Mouse (Mus musculus): Measurements from ENCODE around the gene Zfp280b.

The Zfp280b gene

GRCm38 (mm10) chr10:76032402-76033118 is at the start of gene Zfp280b:
Gene Zfp280b (plus strand): TSS chr10:76032650.
- peak; percentile 74; the same call in 1 of the 2 replicates for TF ChIP-seq GATA4 (IDR thresholded peaks at IDR 0.05; ENCODE audit: insufficient replicate concordance, low read length)

DNA sequence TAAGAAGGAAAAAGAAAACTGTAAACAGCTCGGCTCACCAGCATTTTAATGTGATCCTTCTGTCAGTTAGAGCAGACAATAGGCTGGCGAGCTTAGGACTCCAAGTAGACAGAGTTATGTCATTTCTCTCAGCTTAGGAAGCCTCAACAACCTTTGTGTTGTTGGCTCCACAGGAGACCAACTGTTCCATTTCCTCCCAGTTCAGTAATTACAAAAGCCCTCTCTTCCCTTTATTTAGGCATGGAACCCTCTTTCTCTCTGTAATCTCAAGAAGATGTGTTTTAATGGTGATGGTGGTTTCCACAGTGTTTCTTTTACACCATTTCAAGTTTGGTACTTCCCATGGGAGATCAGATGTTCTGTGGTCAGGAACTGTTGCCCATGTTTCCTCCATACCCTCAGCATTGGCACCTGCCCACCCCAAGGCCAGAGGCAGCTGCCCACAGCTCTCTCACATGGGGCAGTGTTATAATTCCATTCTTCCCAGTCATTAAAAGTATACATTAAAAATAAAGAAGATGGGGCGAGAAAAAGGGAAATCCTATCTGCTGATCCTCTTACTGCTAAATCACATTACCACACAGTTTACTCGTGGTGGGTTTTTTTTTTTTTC is 41.9 kb upstream of the Zfp280b start:
- TF ChIP-seq GATA4 (IDR thresholded peaks at IDR 0.05; ENCODE audit: insufficient replicate concordance, low read length) = no peak

- TF ChIP-seq GATA4 (IDR thresholded peaks at IDR 0.05; ENCODE audit: insufficient replicate concordance, low read length) = no peak
Measured at GRCm38 (mm10) chr10:75993616-75994240, 38.7 kb upstream of the Zfp280b start.

DNA sequence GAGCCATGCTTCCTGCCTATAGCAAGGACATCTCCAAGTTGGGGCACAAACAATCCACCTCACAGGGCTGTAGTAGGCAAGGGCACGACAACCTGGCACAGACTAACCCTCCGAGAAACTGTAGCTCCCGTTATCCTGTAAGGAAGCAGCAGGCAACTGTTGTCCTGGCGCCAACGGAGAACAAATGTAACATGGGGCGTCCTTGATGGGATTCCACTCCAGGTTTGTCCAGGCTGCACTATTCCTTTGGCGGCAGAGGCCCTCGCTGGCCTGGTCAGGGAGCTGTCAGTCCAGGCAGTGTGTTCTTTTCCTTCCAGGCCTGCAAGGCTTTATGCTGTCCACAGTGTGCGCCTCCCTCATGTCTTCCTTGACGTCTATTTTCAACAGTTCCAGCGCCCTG is 37.0 kb upstream of the Zfp280b start:
- TF ChIP-seq GATA4 (IDR thresholded peaks at IDR 0.05; ENCODE audit: insufficient replicate concordance, low read length) = no peak

- TF ChIP-seq GATA4 (IDR thresholded peaks at IDR 0.05; ENCODE audit: insufficient replicate concordance, low read length) = no peak
Measured at GRCm38 (mm10) chr10:75996315-75996714, 36.1 kb upstream of the Zfp280b start.

DNA sequence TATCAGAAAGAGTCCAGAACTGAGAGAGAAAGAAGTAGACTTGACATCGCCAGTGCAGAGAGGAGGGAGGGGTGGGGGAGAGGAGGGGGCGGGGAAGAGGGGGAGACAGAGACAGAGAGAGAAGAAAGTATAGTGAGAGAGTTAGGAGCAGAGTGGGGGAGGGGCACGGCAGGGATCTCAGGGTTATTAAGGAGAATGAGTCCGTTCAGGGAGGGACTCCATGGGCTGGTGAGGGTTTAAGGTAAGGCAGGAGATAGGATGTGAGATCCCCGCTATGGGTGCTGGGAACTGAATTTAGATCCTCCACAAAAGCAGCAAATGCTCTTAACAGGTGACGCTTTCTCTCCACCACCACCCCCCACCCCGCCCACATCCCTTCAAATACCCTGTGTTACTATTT is 31.3 kb upstream of the Zfp280b start:
- no peak for TF ChIP-seq GATA4 (IDR thresholded peaks at IDR 0.05; ENCODE audit: insufficient replicate concordance, low read length)

DNA sequence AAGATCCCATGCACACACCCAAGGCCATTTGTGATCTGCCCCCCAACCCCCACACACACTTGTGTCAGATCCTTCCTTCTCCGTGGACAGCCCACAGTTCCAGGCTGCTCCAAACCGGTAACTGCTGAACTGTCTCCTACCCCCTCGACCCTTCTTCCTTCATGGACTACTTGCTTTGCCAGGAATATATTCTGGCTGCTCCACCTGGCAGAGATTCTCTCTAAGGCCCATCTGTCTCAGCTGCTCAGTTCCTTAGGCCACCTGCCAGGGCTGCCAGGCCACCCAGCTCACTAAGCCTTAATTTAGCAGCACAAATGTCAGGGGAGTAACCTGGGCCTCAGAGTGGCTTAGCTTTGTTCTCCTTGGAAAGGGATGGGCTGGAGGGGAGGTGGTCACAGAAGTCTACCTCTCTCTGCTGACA is 30.3 kb upstream of the Zfp280b start:
- no peak for TF ChIP-seq GATA4 (IDR thresholded peaks at IDR 0.05; ENCODE audit: insufficient replicate concordance, low read length)

GRCm38 (mm10) chr10:76002615-76003014 is 29.8 kb upstream of the Zfp280b start:
- TF ChIP-seq GATA4 (IDR thresholded peaks at IDR 0.05; ENCODE audit: insufficient replicate concordance, low read length) = no peak

GRCm38 (mm10) chr10:76003221-76003620 is 29.2 kb upstream of the Zfp280b start:
- TF ChIP-seq GATA4 (IDR thresholded peaks at IDR 0.05; ENCODE audit: insufficient replicate concordance, low read length) = no peak

GRCm38 (mm10) chr10:76006385-76006784 is 26.1 kb upstream of the Zfp280b start:
- TF ChIP-seq GATA4 (IDR thresholded peaks at IDR 0.05; ENCODE audit: insufficient replicate concordance, low read length) = no peak

- TF ChIP-seq GATA4 (IDR thresholded peaks at IDR 0.05; ENCODE audit: insufficient replicate concordance, low read length) = no peak
Measured at GRCm38 (mm10) chr10:76009812-76010211, 22.6 kb upstream of the Zfp280b start.

GRCm38 (mm10) chr10:76012922-76013321 is 19.5 kb upstream of the Zfp280b start:
- TF ChIP-seq GATA4 (IDR thresholded peaks at IDR 0.05; ENCODE audit: insufficient replicate concordance, low read length) = no peak

DNA sequence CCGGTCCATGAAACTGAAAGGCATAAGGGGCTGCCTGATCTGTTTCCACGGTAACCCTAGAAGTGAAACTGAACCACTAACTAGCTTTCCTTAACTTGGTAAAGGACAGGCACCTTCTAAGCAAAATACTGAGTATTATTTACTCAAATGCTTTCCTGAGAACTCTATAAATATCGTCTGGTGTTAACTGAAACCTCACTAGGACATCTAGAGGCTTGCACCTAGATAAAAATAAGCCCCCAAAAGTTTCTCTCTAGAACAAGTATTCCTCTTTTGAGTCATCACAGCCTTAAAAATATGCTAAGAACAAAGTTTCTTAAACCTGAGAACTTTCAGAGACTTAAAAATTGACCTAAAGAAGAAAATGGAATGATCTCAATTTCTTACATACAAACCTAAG is 15.6 kb upstream of the Zfp280b start:
- no peak for TF ChIP-seq GATA4 (IDR thresholded peaks at IDR 0.05; ENCODE audit: insufficient replicate concordance, low read length)

DNA sequence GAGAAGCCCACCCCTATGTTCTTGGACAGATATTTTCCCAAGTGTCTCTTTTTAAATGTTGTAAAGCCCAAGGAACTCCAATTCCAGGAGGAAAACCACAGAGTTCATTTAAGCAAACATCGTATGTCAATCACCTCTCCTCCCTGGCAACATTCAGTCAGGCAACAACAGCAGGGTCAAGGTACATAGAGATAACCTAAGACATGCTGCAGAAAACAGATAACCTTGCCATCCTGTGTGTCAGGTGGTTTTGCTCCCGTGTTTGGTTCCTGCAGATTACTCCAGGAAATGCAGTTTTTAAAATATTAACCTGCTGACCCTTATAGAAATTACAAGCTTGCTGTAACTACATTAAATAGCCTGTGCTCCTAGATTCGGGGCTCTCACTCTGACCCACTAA is 10.7 kb upstream of the Zfp280b start:
- TF ChIP-seq GATA4 (IDR thresholded peaks at IDR 0.05; ENCODE audit: insufficient replicate concordance, low read length) = peak; percentile 70

- TF ChIP-seq GATA4 (IDR thresholded peaks at IDR 0.05; ENCODE audit: insufficient replicate concordance, low read length) = no peak
Measured at GRCm38 (mm10) chr10:76023921-76024320, 8.5 kb upstream of the Zfp280b start.

Measured in liver, adult (tissue).